Mouse (Mus musculus): Measurements from ENCODE around the gene Gm37240. TPM values are rescaled to one million over a fixed set of nuclear protein-coding genes. Genes with fewer than 3 reads are reported as not detected.

Gm37240 gene
- polyA plus RNA-seq, 1 experiment, result 0.77 TPM

DNA sequence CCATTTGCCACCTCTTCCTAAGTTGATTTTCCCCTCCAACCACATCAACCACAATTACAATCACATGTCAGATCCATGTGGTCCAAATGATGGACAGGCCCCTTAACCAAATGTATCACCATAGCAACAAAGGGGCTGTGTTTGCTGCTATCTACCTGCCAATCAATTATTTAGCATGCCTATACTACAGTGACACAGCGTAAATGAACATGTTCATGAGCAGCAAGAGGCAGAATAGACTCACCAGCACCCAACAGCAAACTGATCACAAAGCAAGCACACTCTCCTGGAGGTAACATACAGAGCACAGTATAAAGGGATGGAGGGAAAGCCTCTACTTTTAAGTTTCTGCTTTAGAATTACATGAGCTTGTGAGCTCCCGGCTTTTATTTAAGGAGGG, 107.0 kb downstream of the Gm37240 start:
- 68% methylated on average over 2 of the region's 2 CpGs for WGBS
- DNase-seq, result no peak
- TF ChIP-seq CTCF (IDR thresholded peaks at IDR 0.05; ENCODE audit: borderline replicate concordance, insufficient read depth, low read depth, low read length) (no peak), POLR2A (IDR thresholded peaks at IDR 0.05; ENCODE audit: borderline replicate concordance, insufficient read depth, low read length) (no peak)

DNA sequence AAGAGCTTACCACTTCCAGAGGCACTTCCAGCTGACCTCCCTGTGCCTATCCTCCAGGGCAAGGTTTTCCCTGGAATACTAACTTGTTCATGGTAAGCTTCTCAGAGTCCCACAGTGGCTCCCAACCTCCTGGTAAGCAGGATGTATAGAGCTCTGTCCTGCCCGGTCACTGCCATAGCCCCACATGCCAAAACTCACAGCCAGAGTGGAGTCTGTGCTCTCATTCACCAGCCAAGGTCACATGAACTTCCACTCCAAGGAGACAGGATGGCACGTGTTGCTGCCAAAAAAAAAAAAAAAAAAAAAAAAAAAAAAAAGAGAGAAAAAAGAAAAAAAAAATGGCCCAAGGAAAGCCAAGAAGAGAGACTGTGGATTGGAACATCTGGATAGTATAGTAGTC, 109.5 kb downstream of the Gm37240 start:
- TF ChIP-seq POLR2A (IDR thresholded peaks at IDR 0.05; ENCODE audit: borderline replicate concordance, insufficient read depth, low read length) (no peak), CTCF (IDR thresholded peaks at IDR 0.05; ENCODE audit: borderline replicate concordance, insufficient read depth, low read depth, low read length) (no peak)
- WGBS, result 32% methylated on average over 2 of the region's 2 CpGs
- Histone ChIP-seq H3K27me3 (ENCODE audit: control insufficient read depth, insufficient read depth, low read length) (no peaks in the 10 kb centered on the region), H3K4me3 (replicated peaks; ENCODE audit: insufficient read depth, low read depth, low read length) (no peak overlapping the region), H3K4me1 (ENCODE audit: control insufficient read depth, insufficient read depth, low read length) (no peaks in the 10 kb centered on the region), H3K27ac (ENCODE audit: insufficient read depth, low read length) (no peak overlapping the region)
- no peak for DNase-seq

More for the DNA sequence above, 107.0 kb downstream of the Gm37240 start:
- no peaks in the 10 kb centered on the region for H3K4me1 ChIP-seq (ENCODE audit: control insufficient read depth, insufficient read depth, low read length)
- H3K4me3 ChIP-seq (replicated peaks; ENCODE audit: insufficient read depth, low read depth, low read length), result no peak overlapping the region
- H3K27ac ChIP-seq (ENCODE audit: insufficient read depth, low read length), result no peak overlapping the region
- no peaks in the 10 kb centered on the region for H3K27me3 ChIP-seq (ENCODE audit: control insufficient read depth, insufficient read depth, low read length)

DNA sequence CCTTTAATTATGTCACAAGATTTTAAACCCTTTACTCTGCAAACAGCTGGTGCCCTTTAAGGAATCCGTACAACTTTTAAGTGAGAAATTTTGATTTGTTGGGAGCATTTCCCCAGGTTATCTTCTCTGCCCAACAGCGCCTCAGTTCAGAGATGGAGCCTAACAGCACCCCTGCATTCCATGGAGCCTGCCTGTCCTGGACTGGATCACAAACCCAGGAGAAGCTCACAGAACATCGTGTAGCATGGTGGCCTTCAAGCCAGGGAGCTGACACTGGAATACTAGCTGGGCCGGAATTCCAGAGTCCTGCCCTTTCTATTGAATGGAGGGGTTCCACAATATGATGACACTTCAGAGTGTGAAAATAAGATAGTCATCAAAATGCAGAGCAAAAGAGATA, 110.0 kb downstream of the Gm37240 start:
- H3K27ac ChIP-seq (ENCODE audit: insufficient read depth, low read length), result no peak overlapping the region
- H3K27me3 ChIP-seq (ENCODE audit: control insufficient read depth, insufficient read depth, low read length), result no peaks in the 10 kb centered on the region
- no peaks in the 10 kb centered on the region for H3K4me1 ChIP-seq (ENCODE audit: control insufficient read depth, insufficient read depth, low read length)
- DNase-seq, result no peak
- TF ChIP-seq CTCF (IDR thresholded peaks at IDR 0.05; ENCODE audit: borderline replicate concordance, insufficient read depth, low read depth, low read length), result no peak
- TF ChIP-seq POLR2A (IDR thresholded peaks at IDR 0.05; ENCODE audit: borderline replicate concordance, insufficient read depth, low read length), result no peak
- 82% methylated on average over 4 of the region's 4 CpGs for WGBS
- H3K4me3 ChIP-seq (replicated peaks; ENCODE audit: insufficient read depth, low read depth, low read length), result no peak overlapping the region

DNA sequence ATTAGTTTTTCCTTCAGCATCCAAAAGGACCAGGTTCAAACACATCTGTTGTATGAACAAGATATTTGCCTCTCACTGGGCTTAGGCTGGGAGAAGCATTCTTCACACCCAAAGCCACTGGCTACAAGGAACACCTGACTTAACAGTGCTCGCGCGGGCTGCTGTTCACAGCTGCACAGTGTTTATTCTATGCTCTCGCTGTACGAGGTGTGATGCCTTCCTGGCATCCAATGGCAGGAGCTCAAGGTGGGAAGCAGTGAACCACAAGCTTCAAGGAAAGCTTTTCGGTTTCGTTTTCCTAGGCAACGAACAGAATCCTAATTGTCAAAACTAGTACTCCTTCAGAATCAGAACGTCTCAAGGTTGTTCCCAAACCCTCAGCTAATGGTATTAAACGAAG, 110.6 kb downstream of the Gm37240 start:
- Histone ChIP-seq H3K4me1 (ENCODE audit: control insufficient read depth, insufficient read depth, low read length) (no peaks in the 10 kb centered on the region), H3K4me3 (replicated peaks; ENCODE audit: insufficient read depth, low read depth, low read length) (no peak overlapping the region), H3K27ac (ENCODE audit: insufficient read depth, low read length) (no peak overlapping the region), H3K27me3 (ENCODE audit: control insufficient read depth, insufficient read depth, low read length) (no peaks in the 10 kb centered on the region)
- TF ChIP-seq CTCF (IDR thresholded peaks at IDR 0.05; ENCODE audit: borderline replicate concordance, insufficient read depth, low read depth, low read length), result no peak
- no peak for DNase-seq
- WGBS, result 84% methylated on average over 10 of the region's 10 CpGs

DNA sequence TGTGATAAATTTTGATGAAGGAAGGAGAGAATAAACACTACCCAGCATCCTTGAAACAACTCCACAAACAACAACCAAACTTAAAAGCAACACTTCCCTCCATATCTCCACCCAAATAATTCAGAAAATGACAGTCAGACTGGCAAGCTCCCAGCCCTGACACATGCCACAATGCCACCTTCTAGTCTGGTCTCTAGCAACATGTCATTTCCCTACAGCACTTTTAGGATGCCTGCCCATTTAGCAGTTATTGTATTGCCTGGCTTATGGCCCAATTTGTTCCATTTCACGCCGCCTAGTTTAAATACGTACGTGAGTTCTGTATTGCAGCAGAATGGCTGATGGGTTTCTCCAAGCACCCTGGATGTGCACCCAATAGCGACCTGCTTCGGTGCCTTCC, 111.2 kb downstream of the Gm37240 start:
- DNase-seq, result no peak
- H3K27ac ChIP-seq (ENCODE audit: insufficient read depth, low read length), result no peak overlapping the region
- no peak overlapping the region for H3K4me3 ChIP-seq (replicated peaks; ENCODE audit: insufficient read depth, low read depth, low read length)
- no peaks in the 10 kb centered on the region for H3K4me1 ChIP-seq (ENCODE audit: control insufficient read depth, insufficient read depth, low read length)
- TF ChIP-seq POLR2A (IDR thresholded peaks at IDR 0.05; ENCODE audit: borderline replicate concordance, insufficient read depth, low read length), result no peak
- no peak for TF ChIP-seq CTCF (IDR thresholded peaks at IDR 0.05; ENCODE audit: borderline replicate concordance, insufficient read depth, low read depth, low read length)
- no peaks in the 10 kb centered on the region for H3K27me3 ChIP-seq (ENCODE audit: control insufficient read depth, insufficient read depth, low read length)
- WGBS, result 47% methylated on average over 6 of the region's 6 CpGs

DNA sequence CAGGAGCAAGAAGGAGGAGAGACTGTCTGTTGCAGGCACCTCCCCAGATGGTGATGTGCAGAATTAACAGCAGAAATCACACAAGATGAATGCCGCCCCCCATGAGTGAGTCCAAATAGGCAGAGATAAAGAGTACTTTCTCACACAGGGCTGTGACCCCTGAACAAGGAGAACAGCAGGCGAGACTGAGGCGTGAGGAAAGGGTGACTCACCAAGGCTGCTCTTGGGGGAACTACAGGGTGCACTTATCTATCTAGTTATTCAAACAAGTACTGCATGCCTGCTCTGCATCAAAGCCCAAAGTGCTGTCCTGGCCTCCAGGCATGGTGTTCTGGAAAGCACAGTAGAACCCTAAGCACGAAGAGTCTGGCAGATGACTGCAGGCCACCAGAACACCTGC, 113.4 kb downstream of the Gm37240 start:
- no peak for TF ChIP-seq POLR2A (IDR thresholded peaks at IDR 0.05; ENCODE audit: borderline replicate concordance, insufficient read depth, low read length)

DNA sequence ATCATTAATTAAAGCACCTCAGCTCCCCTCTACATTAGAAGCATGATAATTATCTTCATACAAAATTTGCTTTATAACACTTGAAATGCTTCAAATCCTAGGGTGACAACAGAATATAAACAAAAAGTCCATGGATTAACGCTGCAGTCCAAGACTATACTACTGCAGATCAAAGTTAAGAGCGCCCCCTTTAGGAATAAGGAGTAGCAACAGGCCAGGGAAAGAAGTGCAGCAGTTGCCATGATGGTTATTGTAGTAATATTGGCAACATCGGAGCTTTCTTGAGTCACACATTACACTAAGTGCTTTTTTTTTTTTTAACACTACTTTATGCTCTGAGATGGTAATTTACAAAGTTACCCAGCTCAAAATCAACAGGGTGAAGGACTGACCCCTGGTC, 113.9 kb downstream of the Gm37240 start:
- no peaks in the 10 kb centered on the region for H3K27me3 ChIP-seq (ENCODE audit: control insufficient read depth, insufficient read depth, low read length)
- no peaks in the 10 kb centered on the region for H3K4me1 ChIP-seq (ENCODE audit: control insufficient read depth, insufficient read depth, low read length)
- H3K27ac ChIP-seq (ENCODE audit: insufficient read depth, low read length), result no peak overlapping the region
- H3K4me3 ChIP-seq (replicated peaks; ENCODE audit: insufficient read depth, low read depth, low read length), result no peak overlapping the region
- WGBS, result 46% methylated on average over 3 of the region's 3 CpGs
- no peak for TF ChIP-seq POLR2A (IDR thresholded peaks at IDR 0.05; ENCODE audit: borderline replicate concordance, insufficient read depth, low read length)
- TF ChIP-seq CTCF (IDR thresholded peaks at IDR 0.05; ENCODE audit: borderline replicate concordance, insufficient read depth, low read depth, low read length), result no peak
- peak in 1 of 2 experiments; percentile 17 for DNase-seq

More for the DNA sequence above, 113.4 kb downstream of the Gm37240 start:
- 64% methylated on average over 4 of the region's 4 CpGs for WGBS
- Histone ChIP-seq H3K4me3 (replicated peaks; ENCODE audit: insufficient read depth, low read depth, low read length) (no peak overlapping the region), H3K4me1 (ENCODE audit: control insufficient read depth, insufficient read depth, low read length) (no peaks in the 10 kb centered on the region), H3K27me3 (ENCODE audit: control insufficient read depth, insufficient read depth, low read length) (no peaks in the 10 kb centered on the region), H3K27ac (ENCODE audit: insufficient read depth, low read length) (no peak overlapping the region)
- peak in 1 of 2 experiments; percentile 2 for DNase-seq

DNA sequence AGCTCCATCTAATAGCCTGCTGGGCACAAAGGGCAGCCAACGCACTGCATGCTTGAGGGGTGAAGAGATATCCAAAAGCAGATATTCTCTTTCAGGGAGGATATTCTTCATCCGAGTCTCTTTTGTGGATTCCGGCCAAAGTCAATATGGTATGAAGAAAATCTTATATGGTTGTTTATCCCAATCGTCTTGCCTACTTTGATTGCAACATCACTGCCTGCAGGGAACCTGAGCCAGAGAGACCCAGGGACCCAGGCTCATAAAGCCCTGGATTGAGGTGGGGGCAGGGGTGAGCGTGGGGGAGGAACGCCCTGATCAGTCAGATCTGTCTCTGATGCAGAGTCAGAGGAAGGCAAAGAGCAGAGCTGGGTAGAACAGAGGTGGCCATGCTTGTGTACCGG, 122.4 kb downstream of the Gm37240 start:
- H3K4me1 ChIP-seq (ENCODE audit: control insufficient read depth, insufficient read depth, low read length), result no peaks in the 10 kb centered on the region
- TF ChIP-seq CTCF (IDR thresholded peaks at IDR 0.05; ENCODE audit: borderline replicate concordance, insufficient read depth, low read depth, low read length), result no peak
- no peak for DNase-seq
- H3K4me3 ChIP-seq (replicated peaks; ENCODE audit: insufficient read depth, low read depth, low read length), result no peak overlapping the region
- H3K27me3 ChIP-seq (ENCODE audit: control insufficient read depth, insufficient read depth, low read length), result no peaks in the 10 kb centered on the region
- no peak overlapping the region for H3K27ac ChIP-seq (ENCODE audit: insufficient read depth, low read length)
- 61% methylated on average over 7 of the region's 7 CpGs for WGBS
